ENCODE assay signal across 14 mouse cellular contexts in the genomic region with DNA sequence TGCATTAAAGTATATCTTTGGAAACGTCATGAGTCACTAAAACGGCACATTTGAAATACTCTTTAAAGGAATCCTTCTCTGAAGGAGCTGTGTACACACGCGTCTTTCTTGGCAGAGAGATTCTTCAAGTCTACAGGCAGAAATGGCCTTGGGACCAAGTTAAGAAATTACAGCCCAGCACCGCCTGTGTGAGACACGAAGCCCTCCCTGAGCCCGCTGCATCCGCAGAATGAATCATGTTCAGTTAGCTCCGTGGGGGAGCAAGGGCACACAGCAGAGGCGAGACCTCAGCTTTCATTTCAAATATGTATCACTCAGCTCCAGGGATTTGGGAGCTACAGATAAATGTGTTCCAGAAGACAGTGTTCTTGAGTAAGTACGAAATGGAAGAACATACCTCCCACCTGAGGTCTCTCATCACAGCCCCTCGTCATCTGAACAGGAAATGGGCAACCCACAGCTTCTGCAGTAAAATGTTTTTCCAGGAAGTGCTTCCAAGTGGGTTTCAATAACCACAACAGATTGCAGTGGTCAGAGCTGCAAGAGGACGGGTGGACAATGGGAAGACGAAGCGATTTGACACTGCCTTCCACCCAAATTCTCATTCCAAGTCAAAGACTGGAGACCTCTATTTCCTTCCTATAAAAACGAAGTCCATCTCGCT.
DNase-seq lines count a peak whose midpoint lies in the region; ATAC-seq lines count a peak whose summit lies in the region.
"Had no signal": no experiment of that assay in that cellular context is flagged by ENCODE, and none has a peak within 500 bp of the region (broad histone marks: within the 10 kb centered on the region; RNA-seq: fewer than 3 reads in every experiment).

No protein-coding gene starts in this region.

- no peak overlapping the region for H3K9ac ChIP-seq in kidney, embryonic 14.5 days (ENCODE audit: low read depth, low read length)
- H3K9ac ChIP-seq: hindbrain, embryonic 12.5 days; liver, embryonic 14.5 days had no signal

- peak; percentile 29 for DNase-seq in kidney, postnatal 10 days
- DNase-seq in right cerebral cortex, adult 2 months (ENCODE audit: low spot score in 2 of 2): peak; percentile 11 to 18
- DNase-seq in right cerebral cortex, postnatal 10 days (ENCODE audit: low spot score in 2 of 2): no peak
- no peak for DNase-seq in heart, postnatal 10 days
- DNase-seq: cerebellum, postnatal 10 days; heart, adult 2 months; lung, postnatal 36 days; thymus, postnatal 4 days had no signal

- H3K36me3 ChIP-seq in kidney, embryonic 14.5 days (ENCODE audit: control insufficient read depth, insufficient read depth, low read length): no peaks in the 10 kb centered on the region
- H3K36me3 ChIP-seq: hindbrain, embryonic 12.5 days had no signal

- H3K4me2 ChIP-seq in kidney, embryonic 14.5 days (replicated peaks; ENCODE audit: low read depth, low read length): no peak overlapping the region
- H3K4me2 ChIP-seq: hindbrain, embryonic 12.5 days had no signal

- no peak overlapping the region for H3K4me3 ChIP-seq in kidney, embryonic 14.5 days (ENCODE audit: low read length)
- H3K4me3 ChIP-seq: heart, adult 2 months; hindbrain, embryonic 12.5 days; left cerebral cortex, adult 2 months had no signal

- intact Hi-C loops in heart, postnatal 10 days (cut with DNase I): no loop called here

- WGBS in kidney, embryonic 14.5 days: 70% methylated on average over 17 of the region's 17 CpGs

- H3K4me1 ChIP-seq in kidney, embryonic 14.5 days (ENCODE audit: control insufficient read depth, insufficient read depth, low read length): no peaks in the 10 kb centered on the region
- H3K4me1 ChIP-seq: hindbrain, embryonic 12.5 days had no signal

- peaks cover 3% of the 10 kb centered on the region; the same call in 1 of the 2 replicates for H3K9me3 ChIP-seq in kidney, embryonic 14.5 days (ENCODE audit: control insufficient read depth, low read length)
- H3K9me3 ChIP-seq: hindbrain, embryonic 12.5 days had no signal

- H3K27ac ChIP-seq in kidney, embryonic 14.5 days (ENCODE audit: low read depth, low read length): no peak overlapping the region
- H3K27ac ChIP-seq: heart, adult 2 months; hindbrain, embryonic 12.5 days; left cerebral cortex, adult 2 months; liver, embryonic 14.5 days had no signal

- ATAC-seq in kidney, embryonic 14.5 days (ENCODE audit: low FRiP score, low TSS enrichment): no peak
- ATAC-seq in granulocyte monocyte progenitor cell, adult 5-6 weeks (replicated peaks; ENCODE audit: poor library complexity, severe bottlenecking): peak; percentile 55; the same call in 1 of the 2 replicates
- ATAC-seq in megakaryocyte-erythroid progenitor cell, adult 5-6 weeks (replicated peaks; ENCODE audit: low FRiP score, low TSS enrichment, poor library complexity, severe bottlenecking): no peak

- H3K27me3 ChIP-seq in kidney, embryonic 14.5 days (ENCODE audit: control insufficient read depth, insufficient read depth, low read length): no peaks in the 10 kb centered on the region
- H3K27me3 ChIP-seq: hindbrain, embryonic 12.5 days had no signal

Comparison
In these comparisons a context has a peak if more than half of its experiments do, and no peak if none do; other contexts are left out.
1. DNase-seq: peak in kidney, postnatal 10 days (single experiment) and right cerebral cortex, adult 2 months (2 of 2); none in right cerebral cortex, postnatal 10 days (0 of 2) and heart, postnatal 10 days (0 of 2).